Mouse (Mus musculus) urinary bladder, adult 2 months (tissue): Measurements from ENCODE around the gene Gm4737. TPM values are rescaled to one million over a fixed set of nuclear protein-coding genes. Genes with fewer than 3 reads are reported as not detected.
"Not testable (repeated sequence)": the region's sequence is repeated elsewhere in the genome, so short reads cannot be mapped to it uniquely, and the experiment has no call there.

Experiments
- DNase-seq: peaks from one replicate; pipeline ENCODE4 v3.0.0; 2022; ENCODE audit warnings: low spot score
- polyA plus RNA-seq: library from polyadenylated mRNA; depleted of rRNA; stranded (reverse); fragments of >200 nt; gene quantifications from 2 replicates; pipeline ENCODE4 v1.2.3, GENCODE M21; 2012; rRNA removed

The Gm4737 gene
- 4.3 and 5.9 TPM in 2 replicates for polyA plus RNA-seq

DNA sequence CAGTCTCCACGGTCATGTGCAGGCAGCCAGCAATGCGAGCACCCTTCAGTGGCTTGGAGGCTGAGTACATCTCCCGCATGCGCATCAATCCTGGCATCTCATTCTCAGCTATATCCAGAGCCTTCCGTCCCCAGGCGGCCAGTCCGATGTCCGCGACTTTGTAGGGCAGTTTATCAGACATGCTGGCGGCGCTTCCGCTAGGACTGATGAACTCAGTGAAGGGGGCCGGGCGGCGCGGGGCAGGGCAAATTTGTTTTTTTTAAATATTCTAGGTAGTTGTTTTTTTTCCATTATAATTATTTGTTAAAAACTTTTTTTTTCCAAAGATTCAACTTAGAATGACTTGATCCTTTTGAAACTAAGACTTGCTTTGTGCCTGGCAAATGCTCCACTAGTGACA, at the start of gene Gm4737:
TSS of gene Gm4737 (minus strand) at position 246 of the 400 bp plus-strand sequence.
- not testable (repeated sequence) for DNase-seq

DNA sequence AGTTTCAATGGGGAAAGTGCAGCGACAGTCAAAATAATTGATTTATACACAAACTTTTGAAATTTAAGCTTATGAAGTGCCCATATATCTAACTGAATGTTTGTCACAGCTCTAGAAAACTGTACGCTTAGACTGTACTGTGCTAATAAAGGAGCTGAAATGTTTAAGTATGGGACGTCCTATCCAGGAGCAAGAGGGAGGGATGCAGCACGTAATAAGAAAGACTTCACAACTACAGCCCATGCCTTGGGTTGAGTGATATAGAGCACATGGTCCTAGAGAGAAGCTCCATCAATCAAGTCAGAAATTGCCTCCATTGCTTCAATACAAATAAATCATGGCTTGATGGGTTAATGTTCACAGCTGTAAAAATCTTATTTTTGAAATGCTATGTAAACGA, 40.9 kb upstream of the Gm4737 start:
- no peak for DNase-seq

DNA sequence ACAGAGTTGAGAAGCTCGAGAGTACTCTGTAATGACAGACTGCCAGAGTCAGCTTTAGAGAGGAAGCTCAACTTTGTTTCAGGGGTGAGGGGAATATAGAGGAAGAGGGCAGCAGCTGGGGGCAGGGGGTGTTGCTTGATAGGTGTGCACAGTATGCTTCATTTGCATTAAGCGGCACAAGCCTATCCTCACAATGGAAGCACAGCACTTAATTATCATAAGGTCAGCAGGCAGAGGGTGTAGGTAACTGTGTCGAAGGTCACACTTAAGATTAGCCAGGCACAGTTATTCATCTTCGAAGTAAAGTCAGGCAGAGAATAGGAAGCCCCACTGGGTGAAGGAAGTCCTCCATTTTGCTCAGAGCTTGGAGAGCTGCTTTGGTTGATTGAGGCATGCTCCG, 28.2 kb upstream of the Gm4737 start:
- DNase-seq = no peak

DNA sequence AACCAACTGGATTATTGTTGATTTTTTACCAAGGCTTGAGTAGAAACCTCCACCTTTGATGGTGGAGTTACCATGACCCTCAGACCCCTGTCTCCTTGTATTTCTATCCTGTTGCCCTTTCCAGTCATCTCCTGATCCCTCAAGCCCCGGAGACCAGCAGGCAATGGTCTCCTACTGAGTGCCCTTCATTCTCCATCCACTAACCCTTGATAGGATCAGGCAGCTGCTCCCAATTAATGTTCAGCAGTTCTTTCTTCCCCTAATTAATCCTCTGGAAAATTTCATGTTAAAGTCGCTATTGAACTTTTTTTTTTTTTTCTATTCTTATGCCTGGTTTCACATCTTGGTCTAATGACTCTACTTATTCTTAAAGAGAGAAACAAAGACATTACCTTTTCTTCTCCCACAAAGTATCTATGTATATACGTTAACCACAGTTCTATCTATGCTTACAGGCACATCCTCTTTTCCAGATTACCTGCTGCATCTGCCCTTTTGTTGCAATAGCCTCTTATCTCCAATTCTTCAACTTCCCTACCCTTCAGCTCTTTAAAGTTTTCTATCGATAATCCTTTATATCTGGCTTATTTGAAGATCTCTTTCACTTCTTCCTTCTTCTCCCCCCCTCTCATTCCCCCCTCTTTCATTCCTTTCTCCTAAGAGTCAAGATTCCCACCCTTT, 23.4 kb upstream of the Gm4737 start:
- no peak for DNase-seq

DNA sequence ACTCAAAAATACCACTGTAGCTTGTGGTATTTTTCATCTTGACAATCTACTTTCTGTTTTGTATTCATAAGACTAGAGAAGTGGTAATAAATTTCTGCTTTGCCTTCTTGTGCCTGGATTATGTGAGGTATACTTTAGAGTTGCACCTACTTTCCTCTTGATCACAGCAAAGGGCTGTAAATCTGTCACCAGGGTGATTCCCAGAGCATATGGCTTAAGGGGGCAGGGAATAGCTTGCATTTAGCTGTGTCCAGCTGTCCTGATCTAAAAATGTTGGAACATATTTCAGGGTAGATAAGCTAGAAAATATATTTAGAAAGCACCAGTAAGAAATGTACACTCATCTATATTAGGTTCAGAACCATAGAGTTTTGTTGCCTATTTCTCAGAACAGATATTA, 18.2 kb upstream of the Gm4737 start:
- no peak for DNase-seq

DNA sequence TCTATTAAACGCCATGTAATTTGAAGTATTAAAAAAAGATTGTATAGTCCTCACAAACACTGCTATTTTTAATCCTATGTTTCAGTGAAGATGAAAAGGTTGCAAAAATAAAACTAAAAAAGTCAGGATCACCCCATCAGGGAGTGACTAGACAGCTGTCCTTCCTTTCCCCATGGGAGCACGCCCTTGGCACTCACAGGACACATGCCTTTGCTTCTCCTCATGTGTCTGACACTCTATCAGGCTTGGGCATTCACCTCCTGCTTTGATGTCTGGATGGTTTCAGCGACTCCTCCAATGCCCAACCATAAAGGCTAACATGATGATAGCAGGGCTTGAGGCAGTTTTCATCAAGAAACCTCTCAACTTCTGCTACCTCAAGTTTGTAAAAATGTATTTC, 12.1 kb upstream of the Gm4737 start:
- DNase-seq = no peak

DNA sequence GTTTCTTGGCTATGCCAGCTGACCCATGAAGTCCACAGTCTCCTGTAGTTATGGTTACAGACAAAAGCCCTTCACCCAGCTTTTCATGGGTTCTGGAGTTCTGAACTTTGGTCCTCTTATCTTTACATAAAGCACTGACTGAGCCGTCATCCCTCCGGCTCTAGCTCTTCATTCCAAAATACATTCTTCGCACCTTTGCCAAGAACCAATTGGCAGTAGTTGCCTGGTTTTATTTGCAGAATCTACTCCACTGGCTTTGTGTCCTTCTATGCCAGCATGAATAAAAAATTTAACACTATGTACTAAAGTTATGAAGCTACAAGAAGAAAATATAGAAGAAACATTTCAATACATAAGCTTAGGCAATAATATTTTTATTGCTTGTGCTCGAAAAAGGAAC, 10.4 kb upstream of the Gm4737 start:
- no peak for DNase-seq

DNA sequence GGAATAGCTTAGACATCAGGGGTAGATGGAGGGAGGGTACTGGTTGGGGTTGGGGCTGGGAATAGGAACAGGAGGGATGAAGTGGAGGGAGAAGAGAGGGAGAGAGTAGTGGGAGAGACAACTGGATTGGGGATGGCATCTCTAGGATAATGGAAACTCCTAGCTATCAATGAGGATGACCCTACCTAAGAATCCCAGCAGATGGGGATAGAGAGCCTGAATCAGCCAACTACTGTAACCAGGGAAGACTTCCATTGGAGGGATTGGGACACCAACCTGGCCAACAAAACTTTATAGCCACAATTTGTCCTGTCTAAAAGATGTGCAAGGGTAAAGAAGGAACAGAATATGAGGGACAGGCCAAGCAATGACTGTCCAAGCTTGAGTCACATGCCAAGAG, 3.7 kb downstream of the Gm4737 start:
- no peak for DNase-seq

DNA sequence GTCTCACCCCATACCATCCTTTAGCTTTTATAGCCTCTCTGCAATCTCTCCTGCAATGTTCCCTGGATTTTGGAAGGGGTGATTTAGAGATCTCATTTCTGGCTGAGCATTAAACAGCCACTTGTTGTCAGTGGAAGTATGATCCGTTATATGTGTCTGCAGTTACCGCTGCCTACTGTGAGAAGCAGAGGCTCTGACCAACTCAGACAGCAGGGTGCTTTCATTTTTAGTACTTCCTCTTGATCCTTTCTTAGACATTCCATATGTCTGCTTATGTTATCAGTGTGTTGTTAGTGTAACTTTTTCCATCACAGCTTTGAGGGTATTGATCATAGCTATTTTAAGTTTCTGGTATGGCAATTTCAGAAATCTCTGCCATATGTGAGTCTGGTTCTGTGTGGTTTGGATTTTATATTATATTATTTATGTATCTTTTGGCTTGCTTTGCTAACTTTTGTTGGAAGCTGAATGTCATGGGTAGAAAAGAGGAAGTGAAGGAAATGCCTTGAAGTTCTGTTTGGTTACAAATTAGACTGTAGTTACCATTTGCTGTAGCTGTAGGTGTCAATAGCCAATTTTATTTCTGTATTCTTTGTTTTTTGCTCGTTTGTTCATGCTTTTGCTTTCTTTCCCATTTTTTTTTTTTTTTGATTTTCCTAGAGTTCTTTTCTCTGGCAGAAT, 6.1 kb downstream of the Gm4737 start:
- DNase-seq = no peak

DNA sequence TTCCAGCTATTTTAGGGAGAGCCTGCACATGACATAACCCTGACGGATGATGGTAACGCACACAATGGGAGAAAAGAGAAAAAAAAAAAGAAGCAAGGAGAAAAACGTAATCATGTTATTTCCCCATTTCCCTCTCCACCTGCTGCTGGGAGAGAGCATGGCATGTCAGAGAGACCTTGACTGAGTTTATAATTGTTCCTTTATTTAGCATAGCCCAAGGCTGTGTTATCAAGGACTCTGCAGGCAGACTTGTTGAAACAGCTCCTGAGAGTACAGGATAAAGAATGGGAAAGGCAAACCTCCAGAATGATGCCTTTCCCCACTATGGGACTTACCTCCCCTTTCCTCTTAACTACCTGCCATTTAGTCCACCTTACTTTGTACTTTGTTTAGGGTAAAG, 7.9 kb downstream of the Gm4737 start:
- DNase-seq = no peak

DNA sequence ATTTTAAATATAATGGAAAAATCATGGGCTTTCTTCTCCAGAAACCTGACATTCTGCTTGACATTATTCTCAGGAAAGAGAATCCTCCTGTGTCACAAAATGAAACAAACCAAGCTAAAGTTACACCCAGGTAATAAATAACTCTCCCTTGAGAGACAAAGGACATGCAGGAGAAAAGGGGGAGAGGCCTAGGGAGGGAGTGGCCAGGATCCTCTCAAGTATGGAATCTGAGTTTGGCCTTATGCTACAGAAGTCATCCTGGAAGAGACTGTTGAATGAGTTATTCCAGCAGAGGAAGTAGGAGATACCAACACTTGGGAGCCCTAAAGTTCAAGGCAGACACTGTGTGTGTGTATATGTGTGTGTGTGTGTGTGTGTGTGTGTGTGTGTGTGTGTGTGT, 32.6 kb downstream of the Gm4737 start:
- DNase-seq = no peak

DNA sequence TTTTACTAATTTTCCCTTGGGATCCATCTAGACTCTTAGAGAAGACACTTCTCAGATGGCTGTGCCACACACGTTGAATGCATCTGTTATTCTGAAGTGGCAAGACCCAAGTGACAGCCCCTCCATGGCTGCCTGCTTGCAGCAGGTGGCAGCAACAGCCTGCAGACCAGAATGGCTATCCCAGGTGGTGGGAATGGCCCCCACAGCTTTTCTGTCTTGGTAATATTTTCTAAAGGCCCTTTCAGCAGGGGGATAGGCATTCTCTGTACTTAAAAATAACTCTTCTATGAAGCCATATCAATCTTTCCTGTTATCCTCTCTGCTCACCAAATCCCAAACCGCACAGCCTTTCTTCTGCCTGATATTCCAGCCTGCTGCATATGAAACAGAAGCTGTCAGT, 33.5 kb downstream of the Gm4737 start:
- no peak for DNase-seq

DNA sequence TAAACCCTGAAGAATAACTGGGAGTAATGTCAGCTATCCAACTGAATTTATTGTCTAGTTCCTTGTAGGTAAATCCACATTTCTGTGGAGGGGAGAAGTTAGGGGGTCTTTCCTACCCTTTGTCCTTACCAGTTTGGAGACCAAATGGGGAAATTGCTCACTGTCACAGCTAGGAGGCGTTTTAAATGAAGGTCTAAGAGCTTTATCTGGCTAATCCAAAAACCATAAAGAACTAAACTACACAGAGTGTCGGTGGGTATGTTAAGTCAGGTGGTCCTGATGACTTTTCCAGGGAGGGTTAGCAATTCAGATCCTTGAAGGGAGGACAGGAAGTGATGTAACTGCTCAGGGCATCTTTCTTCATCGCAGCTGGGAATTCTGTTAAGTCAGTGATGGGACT, 34.3 kb downstream of the Gm4737 start:
- DNase-seq = no peak

DNA sequence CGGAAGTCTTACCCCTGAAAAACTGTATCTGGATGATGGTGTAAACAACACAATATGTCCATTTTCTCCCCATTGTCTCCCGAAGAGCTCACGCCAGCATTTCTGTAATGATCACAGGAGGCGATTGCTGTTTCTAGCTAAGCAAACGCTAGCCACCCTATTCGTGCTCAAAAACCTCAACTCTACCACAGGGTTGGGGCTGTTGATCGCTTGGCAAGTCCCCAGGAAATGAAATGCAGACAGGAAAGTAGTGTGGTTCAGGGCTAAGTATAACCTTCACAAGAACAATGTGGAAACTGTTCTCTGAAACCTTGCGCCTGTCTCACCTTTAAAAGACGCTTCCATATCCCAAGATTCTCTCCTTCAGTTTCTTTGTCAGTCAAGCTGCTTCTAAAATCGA, 34.9 kb downstream of the Gm4737 start, which contains the start of gene Cd96:
TSS of gene Cd96 (minus strand) at position 232 of the 400 bp plus-strand sequence.
- no peak for DNase-seq

DNA sequence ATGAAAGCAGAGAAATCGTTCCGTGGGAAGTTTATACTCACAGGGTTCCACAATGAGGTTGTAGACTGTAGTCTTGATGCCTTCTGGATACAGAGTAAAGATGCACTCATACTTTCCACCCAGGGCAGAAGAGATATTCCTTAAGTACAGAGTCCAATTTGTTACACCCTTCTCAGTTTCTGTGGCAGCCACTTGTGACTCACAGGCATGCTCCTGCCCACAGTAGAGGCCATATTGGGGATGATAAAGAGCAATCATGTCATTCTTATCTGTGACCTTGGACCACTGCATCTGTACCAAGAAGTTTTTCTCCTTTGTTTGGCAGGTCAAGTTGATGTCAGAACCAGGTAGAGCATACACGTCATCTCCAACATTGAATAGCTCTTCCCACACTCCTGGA, 37.2 kb downstream of the Gm4737 start:
- DNase-seq = no peak

DNA sequence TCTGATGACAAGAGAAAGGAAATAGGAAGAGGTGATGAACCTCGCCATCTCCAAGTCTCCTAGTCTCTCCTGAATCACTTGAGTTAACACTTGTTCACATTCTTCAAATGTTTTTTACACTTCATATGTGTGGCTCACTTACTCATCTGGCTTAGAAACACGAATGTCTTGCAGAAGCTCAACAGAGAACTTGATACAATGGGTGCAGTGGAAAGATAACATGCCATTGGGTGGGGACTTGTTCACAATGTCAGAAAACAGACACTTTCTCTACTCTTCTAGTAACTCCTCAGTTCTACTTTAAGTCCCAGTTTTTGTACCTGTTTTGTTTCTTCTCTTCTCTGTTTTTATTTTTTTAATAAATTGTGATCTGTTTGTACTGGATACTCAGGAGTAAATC, 40.1 kb downstream of the Gm4737 start:
- DNase-seq = no peak

DNA sequence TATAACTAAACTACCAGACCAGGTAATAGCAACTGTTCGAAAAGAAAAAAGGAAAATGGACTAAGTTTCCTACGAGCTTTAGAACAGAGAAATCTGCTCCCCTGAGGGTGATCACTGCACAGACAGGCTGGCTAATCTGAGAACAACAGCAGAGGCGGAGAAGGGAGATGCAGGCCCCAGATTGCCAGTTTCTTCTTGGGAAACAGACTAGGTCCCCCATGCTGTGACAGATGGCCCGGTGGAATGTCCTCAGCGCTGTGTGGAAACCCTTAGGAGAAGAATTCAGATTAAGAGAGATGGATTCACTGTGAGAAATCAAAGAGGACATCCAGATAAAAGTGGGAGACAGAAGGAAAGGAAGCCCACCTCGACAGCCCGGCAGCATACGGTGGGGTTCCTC, 45.3 kb downstream of the Gm4737 start:
- no peak for DNase-seq

DNA sequence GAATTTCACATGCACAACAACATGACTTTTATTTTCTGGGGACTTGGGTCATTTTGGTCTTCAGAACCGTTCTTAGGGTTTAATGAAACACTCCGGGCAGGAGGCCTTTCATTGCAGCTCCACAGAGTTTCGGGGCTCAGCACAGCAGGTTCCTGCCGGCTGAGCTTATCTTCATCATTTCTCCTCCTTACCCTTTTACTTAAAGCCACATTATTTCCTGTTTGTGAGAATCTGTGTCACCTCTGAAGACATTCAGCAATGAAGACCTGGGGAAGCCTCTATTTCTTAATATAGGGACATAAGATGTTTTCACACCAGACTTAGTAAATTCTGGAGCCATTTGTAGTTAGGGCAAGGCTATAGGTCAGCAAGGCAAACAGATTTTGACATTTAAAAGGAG, 47.4 kb downstream of the Gm4737 start:
- DNase-seq = no peak

DNA sequence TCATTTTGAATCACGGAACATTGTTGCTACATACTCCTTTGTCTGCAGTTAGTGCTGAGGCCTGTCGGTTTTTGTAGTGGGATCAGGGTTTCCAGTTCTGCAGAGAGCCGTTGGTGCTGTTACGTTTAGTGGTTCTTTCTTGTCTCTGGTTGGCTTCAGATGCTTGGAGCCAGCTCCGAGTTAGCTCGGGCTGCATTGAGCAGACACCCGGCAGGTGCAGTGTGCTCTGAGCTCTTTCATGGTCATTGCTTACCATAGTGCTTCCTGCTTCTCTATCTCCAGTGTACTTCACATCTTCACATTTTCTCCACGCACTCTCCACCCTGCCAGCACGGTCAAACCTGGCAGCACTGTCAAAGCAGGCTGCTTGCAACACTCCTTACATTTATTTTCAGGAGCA, 50.4 kb downstream of the Gm4737 start:
- no peak for DNase-seq
